Mouse (Mus musculus) spleen, postnatal 14 days (tissue): ENCODE results near the gene Abca4.

Experiments used
- DNase-seq, 2 experiments: peaks; one replicate each; pipeline ENCODE4 v3.0.0; 2021 to 2022; ENCODE audit warnings: low spot score in 2 of 2

Gene Abca4

DNA sequence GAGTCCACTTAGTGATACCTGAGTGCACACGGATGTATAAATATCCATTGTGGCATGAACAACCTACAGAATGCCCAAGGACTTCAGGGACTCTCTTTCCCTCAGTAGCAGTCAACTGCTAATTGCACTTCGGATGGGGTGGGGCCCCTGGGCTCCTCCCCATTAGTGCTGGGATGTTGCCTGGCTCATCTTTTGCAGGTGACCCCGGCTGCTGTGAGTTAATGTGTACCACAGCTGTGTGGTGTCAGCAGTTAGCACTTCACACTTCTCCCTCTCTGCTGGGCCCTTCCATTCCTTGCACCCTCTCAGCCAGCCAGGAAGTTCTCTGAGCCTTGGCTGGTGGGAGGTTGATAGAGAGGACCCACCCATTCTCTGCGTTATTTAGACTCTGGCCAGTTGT lies 65.2 kb downstream of the Abca4 start:
- no peak for DNase-seq

GRCm38 (mm10) chr3:122111141-122111981 lies 67.1 kb downstream of the Abca4 start:
- DNase-seq: no peak

GRCm38 (mm10) chr3:122118651-122119214 lies 74.5 kb downstream of the Abca4 start:
- no peak for DNase-seq

- no peak for DNase-seq
Measured at GRCm38 (mm10) chr3:122119733-122120132, 75.5 kb downstream of the Abca4 start.

DNA sequence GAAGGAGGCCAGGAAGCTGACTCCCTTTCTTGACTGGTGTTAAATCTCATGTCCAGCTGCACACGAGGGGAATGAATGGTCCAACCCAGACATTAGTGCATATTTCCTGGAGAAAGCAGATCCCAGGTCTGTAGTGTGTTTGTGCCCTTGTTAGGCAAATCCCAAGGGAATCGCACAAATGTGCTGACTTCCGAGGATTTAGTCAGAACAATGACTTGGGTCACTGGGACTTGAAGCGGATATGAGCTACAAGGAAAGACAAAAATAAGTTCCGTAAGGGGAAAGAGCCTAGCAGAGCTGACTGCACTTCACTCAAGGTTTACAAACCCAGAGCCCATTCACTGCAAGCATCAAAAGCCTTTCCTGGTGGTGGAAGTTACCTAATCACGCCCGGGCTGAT lies 76.0 kb downstream of the Abca4 start:
- no peak for DNase-seq

GRCm38 (mm10) chr3:122122127-122122663 lies 78.0 kb downstream of the Abca4 start:
- DNase-seq: peak; percentile 35 to 59

DNA sequence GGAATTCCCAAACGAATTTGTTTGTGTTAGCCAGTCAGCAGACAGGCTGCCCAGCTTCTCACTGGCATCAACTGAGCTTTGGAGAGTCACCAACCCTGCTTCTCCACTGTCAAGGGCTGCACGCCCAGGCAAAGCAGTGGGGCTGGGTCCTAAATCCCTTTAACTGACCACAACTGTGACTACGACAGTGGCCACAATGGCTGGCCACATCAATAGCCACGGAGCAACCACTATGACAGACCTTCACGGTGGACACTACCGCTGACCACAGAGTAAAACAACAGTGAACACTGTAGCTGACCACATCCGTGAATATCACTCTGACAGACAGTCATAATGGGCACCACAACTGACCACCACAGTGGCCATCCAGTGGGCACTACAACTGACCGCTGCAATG lies 78.6 kb downstream of the Abca4 start:
- DNase-seq: no peak

DNA sequence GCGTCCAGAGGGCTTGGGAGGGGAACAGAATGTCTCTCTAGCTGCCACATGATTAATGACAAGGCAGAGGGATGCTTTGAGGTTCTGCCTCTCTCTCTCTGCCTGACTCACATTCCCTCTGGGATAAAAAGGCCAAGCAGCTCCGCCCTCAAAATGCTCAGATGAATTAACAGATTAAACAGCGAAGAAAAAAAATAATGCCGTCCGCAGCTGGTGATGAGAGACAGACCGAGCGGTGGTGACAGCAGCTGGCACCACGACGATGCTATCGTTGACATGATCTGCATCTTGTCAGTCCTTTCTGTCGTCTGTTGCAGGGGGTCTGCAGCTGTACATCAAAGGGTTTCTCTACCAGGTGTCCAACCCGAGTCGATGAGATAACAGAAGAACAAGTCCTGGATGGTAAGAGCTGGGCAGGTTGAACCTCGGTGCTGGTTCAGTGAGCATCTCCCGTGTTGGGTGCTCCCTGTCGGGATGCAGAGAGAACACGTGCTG lies 84.8 kb downstream of the Abca4 start:
- no peak for DNase-seq

DNA sequence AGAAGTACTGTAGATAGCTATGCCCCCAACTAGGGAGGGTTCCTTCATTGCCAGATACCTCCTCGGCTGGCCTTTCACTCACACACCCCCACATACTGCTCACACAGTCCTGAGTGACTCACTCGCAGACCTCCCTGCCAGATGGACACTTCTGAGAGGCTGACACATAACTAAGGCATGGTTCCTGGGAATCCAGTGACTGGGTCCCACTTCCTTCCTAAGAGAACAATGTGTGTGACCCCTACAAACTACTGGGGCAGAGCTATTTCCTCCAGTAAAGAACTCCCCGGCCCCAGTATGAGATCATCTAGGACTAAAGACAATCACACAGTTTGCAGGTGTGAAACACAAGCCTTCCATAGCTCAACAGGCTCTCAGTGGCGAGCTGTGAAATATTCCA lies 86.5 kb downstream of the Abca4 start:
- no peak for DNase-seq

- DNase-seq: no peak
Measured at GRCm38 (mm10) chr3:122131633-122132032, 87.4 kb downstream of the Abca4 start.

- DNase-seq: no peak
Measured at GRCm38 (mm10) chr3:122133255-122133654, 89.0 kb downstream of the Abca4 start.

- no peak for DNase-seq
Measured at GRCm38 (mm10) chr3:122133840-122134239, 89.6 kb downstream of the Abca4 start.

DNA sequence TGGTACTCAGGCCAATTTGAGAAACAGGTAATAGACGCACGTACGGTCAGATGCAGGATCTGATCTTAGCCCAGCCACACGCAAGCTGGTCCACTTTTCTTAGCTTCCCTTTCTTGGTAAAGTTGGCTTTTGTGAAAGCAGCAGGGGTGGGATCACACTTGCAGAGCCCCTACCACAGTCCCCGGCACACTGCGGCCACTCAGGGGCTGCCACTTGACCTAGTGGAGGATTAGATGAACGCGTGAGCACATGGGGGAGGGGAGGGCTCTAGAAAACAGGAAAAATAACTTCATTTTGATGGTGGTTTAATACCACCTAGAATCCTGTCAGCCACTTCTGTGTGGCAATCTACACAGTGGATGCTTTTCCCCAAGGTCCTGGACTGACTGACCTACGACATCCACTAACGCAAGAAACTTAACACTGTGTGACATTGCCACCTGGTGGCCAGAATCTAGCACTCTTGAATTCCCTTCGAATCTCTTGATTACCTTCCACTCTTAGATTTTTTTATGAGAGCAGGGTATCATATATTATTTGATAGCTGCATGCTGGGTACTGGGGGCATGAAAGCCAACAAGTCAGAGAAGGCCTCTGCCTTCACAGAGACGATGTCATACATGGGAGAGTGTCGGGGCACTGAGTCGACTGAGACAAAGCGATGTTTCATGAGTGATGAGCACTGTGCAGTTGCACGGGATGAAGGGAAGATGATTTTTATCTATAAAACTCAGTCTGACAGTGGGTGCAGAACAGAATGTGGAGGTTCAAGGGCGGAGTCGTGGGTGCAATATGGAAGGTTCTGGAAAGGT lies 96.6 kb downstream of the Abca4 start:
- no peak for DNase-seq

GRCm38 (mm10) chr3:122142256-122142922 lies 98.1 kb downstream of the Abca4 start:
- DNase-seq: no peak

DNA sequence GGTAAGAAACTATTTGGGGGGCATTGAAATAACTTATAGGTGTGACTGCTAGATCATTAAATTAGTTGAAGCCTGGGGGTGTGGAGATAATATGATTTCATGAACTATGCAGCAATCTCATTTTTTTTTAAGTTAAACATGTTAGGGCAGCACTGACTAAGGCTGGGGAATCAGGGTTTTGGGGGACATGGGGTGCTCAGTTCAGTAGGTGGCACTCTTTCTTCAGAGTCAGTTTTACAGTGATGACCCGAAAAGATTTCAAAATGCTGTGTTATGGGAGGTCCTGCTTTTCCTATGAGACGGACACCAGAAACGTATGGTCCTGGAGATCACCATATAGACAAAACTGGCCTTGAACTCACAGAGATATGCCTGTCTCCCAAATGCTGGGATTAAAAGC lies 99.2 kb downstream of the Abca4 start:
- DNase-seq: no peak

GRCm38 (mm10) chr3:122145430-122145829 lies 101.2 kb downstream of the Abca4 start:
- DNase-seq: no peak

GRCm38 (mm10) chr3:122150836-122151235 lies 106.6 kb downstream of the Abca4 start:
- no peak for DNase-seq

DNA sequence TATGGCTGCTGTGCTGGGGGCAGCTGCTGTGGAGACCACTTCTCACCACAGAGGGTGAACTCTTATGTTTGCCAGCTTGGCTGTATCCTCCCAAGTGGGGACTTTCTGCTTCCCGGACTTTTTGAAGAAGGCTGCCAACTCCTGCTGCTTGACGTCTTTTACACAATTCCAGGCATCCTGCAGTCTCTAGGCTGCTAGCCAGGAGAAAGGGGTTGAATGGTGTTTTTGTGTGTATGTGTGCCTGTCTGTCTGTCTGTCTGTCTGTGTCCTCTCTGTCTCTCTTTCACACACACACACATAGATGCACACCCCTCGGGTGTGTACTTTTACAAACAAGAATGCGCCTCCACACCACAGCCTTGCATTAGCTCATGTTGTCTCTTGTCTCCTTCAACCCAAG lies 108.2 kb downstream of the Abca4 start:
- no peak for DNase-seq

DNA sequence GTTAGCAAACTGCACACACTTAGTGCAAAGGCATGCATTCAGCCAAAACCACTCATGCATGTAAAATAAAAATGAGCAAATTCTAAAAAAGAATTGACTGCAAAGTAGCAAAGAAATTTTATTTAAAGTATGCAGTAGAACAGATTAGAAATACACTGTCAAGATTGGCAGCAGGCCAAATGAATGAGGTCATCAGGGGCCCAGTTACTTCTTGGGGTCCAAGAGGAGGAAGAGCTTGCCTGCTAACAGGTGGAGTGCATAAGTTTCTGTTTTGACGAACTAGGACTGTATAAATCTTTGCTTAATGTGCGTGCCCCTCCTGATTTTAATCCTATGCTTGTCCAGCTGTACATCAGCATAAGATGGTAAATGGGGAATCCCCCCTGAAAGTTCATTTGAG lies 109.8 kb downstream of the Abca4 start:
- DNase-seq: no peak

- DNase-seq: no peak
Measured at GRCm38 (mm10) chr3:122159447-122159846, 115.2 kb downstream of the Abca4 start.

DNA sequence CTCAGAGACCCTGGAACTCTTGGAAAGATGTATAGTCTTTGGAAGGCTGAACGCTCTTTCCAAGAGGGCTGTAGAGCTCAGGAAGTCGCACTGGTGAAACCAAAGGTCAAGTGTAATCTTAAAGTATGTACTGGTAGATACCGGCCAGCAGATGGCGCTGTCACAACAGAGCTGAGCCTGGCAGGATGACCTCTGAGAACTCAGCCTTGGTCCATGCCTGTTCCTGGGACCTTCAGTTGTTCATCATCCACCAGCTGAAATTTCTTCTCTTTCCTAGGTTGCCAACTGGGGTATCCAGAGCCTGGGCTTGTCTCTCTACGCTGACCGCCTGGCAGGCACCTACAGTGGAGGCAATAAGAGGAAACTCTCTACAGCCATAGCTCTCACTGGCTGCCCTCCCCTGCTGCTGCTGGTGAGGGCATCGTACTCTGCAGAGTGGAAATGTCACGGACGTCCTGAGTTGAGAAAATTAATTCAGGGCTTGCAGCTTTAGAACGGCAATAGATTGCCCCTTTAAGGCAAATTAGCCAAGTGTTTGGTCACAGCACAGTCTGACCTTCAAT lies 125.5 kb downstream of the Abca4 start:
- peak in 1 of 2 experiments; percentile 45 for DNase-seq
